Mouse (Mus musculus): ENCODE data around the gene Tmem199. TPM values are rescaled to one million over a fixed set of nuclear protein-coding genes. Genes with fewer than 3 reads are reported as not detected.
"Not testable (repeated sequence)": the region's sequence is repeated elsewhere in the genome, so short reads cannot be mapped to it uniquely, and the experiment has no call there.

The Tmem199 gene
- polyA plus RNA-seq, 1 experiment, result 35.0 TPM

- Histone ChIP-seq H3K27me3 (ENCODE audit: control insufficient read depth, insufficient read depth, insufficient read length) (no peaks in the 10 kb centered on the region), H3K4me2 (ENCODE audit: low read depth) (peak within 1 kb of the TSS; percentile 90), H3K79me2 (ENCODE audit: control insufficient read depth, insufficient read depth) (peaks cover 78% of the 10 kb centered on the region), H3K36me3 (ENCODE audit: control insufficient read depth, insufficient read depth) (peaks cover 16% of the 10 kb centered on the region), H3K4me3 (peak within 1 kb of the TSS; percentile 96), H3ac (ENCODE audit: control insufficient read depth, insufficient read length) (peak within 1 kb of the TSS; percentile 59)
- peak; percentile 65 for TF ChIP-seq MAX (IDR thresholded peaks at IDR 0.05; ENCODE audit: low read depth)
- TF ChIP-seq USF1 (IDR thresholded peaks at IDR 0.05; ENCODE audit: low read depth), result no peak
- TF ChIP-seq MYOG (IDR thresholded peaks at IDR 0.05; ENCODE audit: control insufficient read depth in 1 of 3, insufficient read depth in 1 of 3, insufficient read length in 2 of 3, low read depth in 2 of 3), result no peak
- peak; percentile 87 for TF ChIP-seq POLR2AphosphoS2 (IDR thresholded peaks at IDR 0.05; ENCODE audit: insufficient read length, low read depth)
- no peak for TF ChIP-seq TCF12 (IDR thresholded peaks at IDR 0.05; ENCODE audit: insufficient read depth, poor library complexity, severe bottlenecking)
- TF ChIP-seq MYOD1 (IDR thresholded peaks at IDR 0.05; ENCODE audit: control insufficient read depth in 1 of 3, insufficient read length in 2 of 3, low read depth in 2 of 3), result no peak
- peak; percentile 12 for TF ChIP-seq SRF (IDR thresholded peaks at IDR 0.05; ENCODE audit: control insufficient read depth, insufficient read length, low read depth)
- TF ChIP-seq REST (IDR thresholded peaks at IDR 0.05; ENCODE audit: insufficient read depth, insufficient read length), result no peak
- TF ChIP-seq POLR2A (IDR thresholded peaks at IDR 0.05; ENCODE audit: insufficient read length, low read depth), result peak; percentile 76
- TF ChIP-seq E2F4 (IDR thresholded peaks at IDR 0.05; ENCODE audit: insufficient read depth), result no peak
These were observed 24.2 kb upstream of the Tmem199 start, which contains the start of the genes Tnfaip1 and Ift20 for GRCm38 (mm10) chr11:78536080-78536689. TSS of gene Tnfaip1 (minus strand) at chr11:78536332. TSS of gene Ift20 (plus strand) at chr11:78536361.

- peak overlapping the region; percentile 59 for H3ac ChIP-seq (ENCODE audit: control insufficient read depth, insufficient read length)
- H3K79me2 ChIP-seq (ENCODE audit: control insufficient read depth, insufficient read depth), result peaks cover 84% of the 10 kb centered on the region
- no peaks in the 10 kb centered on the region for H3K27me3 ChIP-seq (ENCODE audit: control insufficient read depth, insufficient read depth, insufficient read length)
- H3K4me2 ChIP-seq (ENCODE audit: low read depth), result peak overlapping the region; percentile 71
- peaks cover 10% of the 10 kb centered on the region for H3K36me3 ChIP-seq (ENCODE audit: control insufficient read depth, insufficient read depth)
- no peak for TF ChIP-seq SRF (IDR thresholded peaks at IDR 0.05; ENCODE audit: control insufficient read depth, insufficient read length, low read depth)
- TF ChIP-seq USF1 (IDR thresholded peaks at IDR 0.05; ENCODE audit: low read depth), result peak; percentile 47
- peak overlapping the region; percentile 96 for H3K4me3 ChIP-seq
These were observed 23.6 kb upstream of the Tmem199 start for GRCm38 (mm10) chr11:78535376-78536079.

- H3K79me2 ChIP-seq (ENCODE audit: control insufficient read depth, insufficient read depth), result peaks cover 84% of the 10 kb centered on the region
- no peaks in the 10 kb centered on the region for H3K27me3 ChIP-seq (ENCODE audit: control insufficient read depth, insufficient read depth, insufficient read length)
These were observed 22.5 kb upstream of the Tmem199 start for GRCm38 (mm10) chr11:78534516-78534915.

GRCm38 (mm10) chr11:78531515-78531914 lies 19.5 kb upstream of the Tmem199 start:
- not testable (repeated sequence) for H3ac ChIP-seq (ENCODE audit: control insufficient read depth, insufficient read length); H3K4me3 ChIP-seq; H3K4me2 ChIP-seq (ENCODE audit: low read depth); H3K27me3 ChIP-seq (ENCODE audit: control insufficient read depth, insufficient read depth, insufficient read length)
- peaks cover 54% of the 10 kb centered on the region for H3K79me2 ChIP-seq (ENCODE audit: control insufficient read depth, insufficient read depth)
- H3K36me3 ChIP-seq (ENCODE audit: control insufficient read depth, insufficient read depth), result peaks cover 19% of the 10 kb centered on the region

More at GRCm38 (mm10) chr11:78534516-78534915, 22.5 kb upstream of the Tmem199 start:
- Histone ChIP-seq H3K4me3 (peak overlapping the region; percentile 96), H3K4me2 (ENCODE audit: low read depth) (peak overlapping the region; percentile 71), H3ac (ENCODE audit: control insufficient read depth, insufficient read length) (no peak overlapping the region), H3K36me3 (ENCODE audit: control insufficient read depth, insufficient read depth) (peaks cover 3% of the 10 kb centered on the region)
- no peak for TF ChIP-seq MYOG (IDR thresholded peaks at IDR 0.05; ENCODE audit: control insufficient read depth in 1 of 3, insufficient read depth in 1 of 3, insufficient read length in 2 of 3, low read depth in 2 of 3)
- TF ChIP-seq E2F4 (IDR thresholded peaks at IDR 0.05; ENCODE audit: insufficient read depth), result no peak
- no peak for TF ChIP-seq TCF12 (IDR thresholded peaks at IDR 0.05; ENCODE audit: insufficient read depth, poor library complexity, severe bottlenecking)
- no peak for TF ChIP-seq MYOD1 (IDR thresholded peaks at IDR 0.05; ENCODE audit: control insufficient read depth in 1 of 3, insufficient read length in 2 of 3, low read depth in 2 of 3)
- TF ChIP-seq TCF3 (IDR thresholded peaks at IDR 0.05; ENCODE audit: insufficient read length, low read depth), result no peak
- TF ChIP-seq USF1 (IDR thresholded peaks at IDR 0.05; ENCODE audit: low read depth), result no peak
- TF ChIP-seq POLR2AphosphoS2 (IDR thresholded peaks at IDR 0.05; ENCODE audit: insufficient read length, low read depth), result no peak
- no peak for TF ChIP-seq POLR2A (IDR thresholded peaks at IDR 0.05; ENCODE audit: insufficient read length, low read depth)
- no peak for TF ChIP-seq SRF (IDR thresholded peaks at IDR 0.05; ENCODE audit: control insufficient read depth, insufficient read length, low read depth)
- TF ChIP-seq MAX (IDR thresholded peaks at IDR 0.05; ENCODE audit: low read depth), result no peak
- no peak for TF ChIP-seq REST (IDR thresholded peaks at IDR 0.05; ENCODE audit: insufficient read depth, insufficient read length)
- TF ChIP-seq CEBPB (IDR thresholded peaks at IDR 0.05; ENCODE audit: insufficient read depth, poor library complexity, severe bottlenecking), result no peak

GRCm38 (mm10) chr11:78531046-78531445 lies 19.1 kb upstream of the Tmem199 start:
- Histone ChIP-seq H3ac (ENCODE audit: control insufficient read depth, insufficient read length) (no peak overlapping the region), H3K36me3 (ENCODE audit: control insufficient read depth, insufficient read depth) (peaks cover 24% of the 10 kb centered on the region), H3K4me3 (no peak overlapping the region), H3K4me2 (ENCODE audit: low read depth) (no peak overlapping the region), H3K79me2 (ENCODE audit: control insufficient read depth, insufficient read depth) (peaks cover 52% of the 10 kb centered on the region), H3K27me3 (ENCODE audit: control insufficient read depth, insufficient read depth, insufficient read length) (no peaks in the 10 kb centered on the region)
- TF ChIP-seq SRF (IDR thresholded peaks at IDR 0.05; ENCODE audit: control insufficient read depth, insufficient read length, low read depth) (no peak), MYOG (IDR thresholded peaks at IDR 0.05; ENCODE audit: control insufficient read depth in 1 of 3, insufficient read depth in 1 of 3, insufficient read length in 2 of 3, low read depth in 2 of 3) (no peak), CEBPB (IDR thresholded peaks at IDR 0.05; ENCODE audit: insufficient read depth, poor library complexity, severe bottlenecking) (no peak), E2F4 (IDR thresholded peaks at IDR 0.05; ENCODE audit: insufficient read depth) (no peak), POLR2A (IDR thresholded peaks at IDR 0.05; ENCODE audit: insufficient read length, low read depth) (no peak)

Measured in myocyte (in vitro differentiated cells).